Mouse (Mus musculus) mouse trophoblast stem cell (cell line): ENCODE data around the gene Lrrc20.
"Not testable (repeated sequence)": the region's sequence is repeated elsewhere in the genome, so short reads cannot be mapped to it uniquely, and the experiment has no call there.

Experiments
- in situ Hi-C, 2 experiments: fragments of 300-500 bp; cut with MseI, MboI; formaldehyde crosslinking; loops; 2 replicates in 1 of 2; 3 replicates in 1 of 2; pipeline ENCODE4 v1.15.1; 2025

The Lrrc20 gene

GRCm38 (mm10) chr10:61570181-61570580 lies 94.6 kb downstream of the Lrrc20 start:
- in situ Hi-C loops = no loop called here

GRCm38 (mm10) chr10:61572126-61572525 lies 96.5 kb downstream of the Lrrc20 start:
- in situ Hi-C loops = no loop called here

GRCm38 (mm10) chr10:61576120-61576767 lies 100.6 kb downstream of the Lrrc20 start:
- in situ Hi-C loops = no loop called here

- in situ Hi-C loops = no loop called here
These were observed 111.7 kb downstream of the Lrrc20 start for GRCm38 (mm10) chr10:61587241-61587849.

- in situ Hi-C loops = no loop called here
These were observed 122.4 kb downstream of the Lrrc20 start for GRCm38 (mm10) chr10:61597991-61598390.

- in situ Hi-C loops = loop anchor here (5.0 kb wide), 1 partner anchor 107 kb away; no protein-coding TSS in a partner anchor
These were observed 124.0 kb downstream of the Lrrc20 start for GRCm38 (mm10) chr10:61599556-61600114.

GRCm38 (mm10) chr10:61602283-61603033 lies 126.9 kb downstream of the Lrrc20 start:
- in situ Hi-C loops = loop anchor here (5.0 kb wide), 1 partner anchor 110 kb away; no protein-coding TSS in a partner anchor

- in situ Hi-C loops = loop anchor here (5.0 kb wide), 2 partner anchors 53 to 112 kb away; no protein-coding TSS in a partner anchor
These were observed 128.9 kb downstream of the Lrrc20 start for GRCm38 (mm10) chr10:61604376-61605065.

GRCm38 (mm10) chr10:61605381-61605780 lies 129.8 kb downstream of the Lrrc20 start:
- in situ Hi-C loops = loop anchor here in 1 of 2 experiments (5.0 kb wide), 1 partner anchor 52 kb away; no protein-coding TSS in a partner anchor

GRCm38 (mm10) chr10:61605851-61606250 lies 130.2 kb downstream of the Lrrc20 start:
- in situ Hi-C loops = loop anchor here in 1 of 2 experiments (5.0 kb wide), 1 partner anchor 51 kb away; no protein-coding TSS in a partner anchor

- in situ Hi-C loops = loop anchor here in 1 of 2 experiments (5.0 kb wide), 1 partner anchor 49 kb away; no protein-coding TSS in a partner anchor
These were observed 132.6 kb downstream of the Lrrc20 start for GRCm38 (mm10) chr10:61608233-61608632.

- in situ Hi-C loops = no loop called here
These were observed 135.1 kb downstream of the Lrrc20 start for GRCm38 (mm10) chr10:61610650-61611235.

- in situ Hi-C loops = no loop called here
These were observed 138.7 kb downstream of the Lrrc20 start for GRCm38 (mm10) chr10:61614311-61614710.

- in situ Hi-C loops = loop anchor here in 1 of 2 experiments (5.0 kb wide), 1 partner anchor 34 kb away; no protein-coding TSS in a partner anchor
These were observed 142.9 kb downstream of the Lrrc20 start for GRCm38 (mm10) chr10:61618528-61618927.

- in situ Hi-C loops = no loop called here
These were observed 146.1 kb downstream of the Lrrc20 start for GRCm38 (mm10) chr10:61621681-61622080.

- in situ Hi-C loops = not testable (repeated sequence)
These were observed 148.3 kb downstream of the Lrrc20 start for GRCm38 (mm10) chr10:61623874-61624273.

- in situ Hi-C loops = no loop called here
These were observed 149.2 kb downstream of the Lrrc20 start for GRCm38 (mm10) chr10:61624771-61625170.

- in situ Hi-C loops = no loop called here
These were observed 150.0 kb downstream of the Lrrc20 start for GRCm38 (mm10) chr10:61625381-61626257.

- in situ Hi-C loops = no loop called here
These were observed 150.9 kb downstream of the Lrrc20 start for GRCm38 (mm10) chr10:61626551-61626950.
